Mouse (Mus musculus) adrenal gland, postnatal 4 days (tissue): ENCODE data around the gene Epb42. TPM values are rescaled to one million over a fixed set of nuclear protein-coding genes. Genes with fewer than 3 reads are reported as not detected.
"Not testable (repeated sequence)": the region's sequence is repeated elsewhere in the genome, so short reads cannot be mapped to it uniquely, and the experiment has no call there.

ENCODE experiments used
- DNase-seq, 2 experiments: peaks; one replicate each; pipeline ENCODE4 v3.0.0; 2021 to 2022; ENCODE audit warnings: low spot score in 2 of 2, mixed read lengths in 2 of 2
- total RNA-seq, 2 experiments: library from RNA; stranded (reverse); gene quantifications; 2 replicates each; pipeline ENCODE4 v1.2.3; 2021

Gene Epb42
- total RNA-seq, 2 experiments from 2014 or later, result 6.1 to 16.0 TPM

- DNase-seq, result no peak
Measured at GRCm38 (mm10) chr2:121008664-121009007, 28.2 kb downstream of the Epb42 start.

GRCm38 (mm10) chr2:121007925-121008663 is 28.8 kb downstream of the Epb42 start, which contains the start of gene Ccndbp1:
Gene Ccndbp1, plus strand, starts transcription at chr2:121008403.
- DNase-seq, result peak; percentile 81 to 86

GRCm38 (mm10) chr2:121006986-121007385 is 29.9 kb downstream of the Epb42 start:
- no peak for DNase-seq

- no peak for DNase-seq
Measured at GRCm38 (mm10) chr2:121004018-121004811, 32.7 kb downstream of the Epb42 start.

- no peak for DNase-seq
Measured at GRCm38 (mm10) chr2:121003586-121003985, 33.3 kb downstream of the Epb42 start.

- no peak for DNase-seq
Measured at GRCm38 (mm10) chr2:120998863-120999262, 38.0 kb downstream of the Epb42 start.

GRCm38 (mm10) chr2:120996607-120997006 is 40.3 kb downstream of the Epb42 start:
- not testable (repeated sequence) for DNase-seq

GRCm38 (mm10) chr2:120991196-120991595 is 45.7 kb downstream of the Epb42 start:
- no peak for DNase-seq

GRCm38 (mm10) chr2:120985241-120985640 is 51.6 kb downstream of the Epb42 start:
- DNase-seq, result no peak

GRCm38 (mm10) chr2:120983611-120984010 is 53.3 kb downstream of the Epb42 start:
- DNase-seq, result no peak

GRCm38 (mm10) chr2:120980861-120981260 is 56.0 kb downstream of the Epb42 start:
- no peak for DNase-seq

- DNase-seq, result no peak
Measured at GRCm38 (mm10) chr2:120979819-120980218, 57.1 kb downstream of the Epb42 start.

GRCm38 (mm10) chr2:120978693-120979037 is 58.2 kb downstream of the Epb42 start:
- no peak for DNase-seq

- DNase-seq, result no peak
Measured at GRCm38 (mm10) chr2:120977926-120978692, 58.8 kb downstream of the Epb42 start.

- DNase-seq, result peak; percentile 44 to 46
Measured at GRCm38 (mm10) chr2:120976990-120977925, 59.6 kb downstream of the Epb42 start, which contains the start of gene Tmem62. Gene Tmem62, plus strand, starts transcription at chr2:120977017.

- no peak for DNase-seq
Measured at GRCm38 (mm10) chr2:120976308-120976707, 60.6 kb downstream of the Epb42 start.

- no peak for DNase-seq
Measured at GRCm38 (mm10) chr2:120972964-120973363, 63.9 kb downstream of the Epb42 start.

- not testable (repeated sequence) for DNase-seq
Measured at GRCm38 (mm10) chr2:120972257-120972656, 64.6 kb downstream of the Epb42 start.

GRCm38 (mm10) chr2:120971766-120972165 is 65.1 kb downstream of the Epb42 start:
- DNase-seq, result no peak

GRCm38 (mm10) chr2:120970559-120971080 is 66.3 kb downstream of the Epb42 start, which contains the start of gene Ubr1:
Gene Ubr1, minus strand, starts transcription at chr2:120970715.
- DNase-seq, result peak; percentile 43 to 82
